Mouse (Mus musculus) myocyte (in vitro differentiated cells): ENCODE measurements around the gene Atf6. TPM values are rescaled to one million over a fixed set of nuclear protein-coding genes. Genes with fewer than 3 reads are reported as not detected.
A peak's percentile ranks its signal among the peaks of the same experiment; 100 is the strongest.

Source experiments
- H3K27me3 ChIP-seq: one replicate; pipeline ENCODE4 v1.6.1; 2011; ENCODE audit not compliant: control insufficient read depth, insufficient read depth, insufficient read length
- H3K36me3 ChIP-seq: one replicate; pipeline ENCODE4 v1.6.1; 2011; ENCODE audit not compliant: control insufficient read depth, insufficient read depth
- H3K4me2 ChIP-seq: one replicate; pipeline ENCODE4 v1.6.1; 2011; ENCODE audit warnings: low read depth, control low read depth
- H3K4me3 ChIP-seq: one replicate; pipeline ENCODE4 v1.5.1; 2011; ENCODE audit warnings: mild to moderate bottlenecking, control low read depth, moderate library complexity
- H3K79me2 ChIP-seq: one replicate; pipeline ENCODE4 v1.6.1; 2011; ENCODE audit not compliant: control insufficient read depth, insufficient read depth
- H3ac ChIP-seq: one replicate; pipeline ENCODE4 v1.6.1; 2011; ENCODE audit not compliant: control insufficient read depth, insufficient read length
- CEBPB ChIP-seq: IDR thresholded peaks from 2 replicates; pipeline ENCODE4 v1.6.1; 2011; ENCODE audit warnings: mild to moderate bottlenecking, moderate library complexity; ENCODE audit not compliant: poor library complexity, insufficient read depth, severe bottlenecking
- E2F4 ChIP-seq: IDR thresholded peaks from one replicate; pipeline ENCODE4 v1.6.1; 2011; ENCODE audit warnings: mild to moderate bottlenecking, control low read depth, moderate library complexity; ENCODE audit not compliant: insufficient read depth
- MAX ChIP-seq: IDR thresholded peaks from one replicate; pipeline ENCODE4 v1.6.1; 2011; ENCODE audit warnings: low read depth, mild to moderate bottlenecking, control low read depth
- MYOD1 ChIP-seq, 3 experiments: IDR thresholded peaks; one replicate each; pipeline ENCODE4 v1.6.1; 2011; ENCODE audit warnings: control low read depth in 2 of 3, low read depth in 2 of 3, mild to moderate bottlenecking in 2 of 3, moderate library complexity in 1 of 3; ENCODE audit not compliant: insufficient read length in 2 of 3, control insufficient read depth in 1 of 3
- MYOG ChIP-seq, 3 experiments: IDR thresholded peaks; one replicate each; pipeline ENCODE4 v1.6.1; 2011; ENCODE audit warnings: control low read depth in 2 of 3, low read depth in 2 of 3, mild to moderate bottlenecking in 2 of 3; ENCODE audit not compliant: insufficient read length in 2 of 3, control insufficient read depth in 1 of 3, insufficient read depth in 1 of 3
- POLR2A ChIP-seq: IDR thresholded peaks from one replicate; pipeline ENCODE4 v1.6.1; 2011; ENCODE audit warnings: low read depth, mild to moderate bottlenecking, control low read depth, moderate library complexity; ENCODE audit not compliant: insufficient read length
- POLR2AphosphoS2 ChIP-seq: IDR thresholded peaks from one replicate; pipeline ENCODE4 v1.6.1; 2011; ENCODE audit warnings: low read depth, control low read depth; ENCODE audit not compliant: insufficient read length
- REST ChIP-seq: IDR thresholded peaks from one replicate; pipeline ENCODE4 v1.6.1; 2011; ENCODE audit warnings: mild to moderate bottlenecking, control low read depth, moderate library complexity; ENCODE audit not compliant: insufficient read depth, insufficient read length
- SRF ChIP-seq: IDR thresholded peaks from one replicate; pipeline ENCODE4 v1.6.1; 2011; ENCODE audit warnings: low read depth; ENCODE audit not compliant: control insufficient read depth, insufficient read length
- TCF12 ChIP-seq: IDR thresholded peaks from one replicate; pipeline ENCODE4 v1.6.1; 2011; ENCODE audit warnings: mild to moderate bottlenecking, control low read depth; ENCODE audit not compliant: poor library complexity, insufficient read depth, severe bottlenecking
- TCF3 ChIP-seq: IDR thresholded peaks from one replicate; pipeline ENCODE4 v1.6.1; 2011; ENCODE audit warnings: low read depth, control low read depth; ENCODE audit not compliant: insufficient read length
- USF1 ChIP-seq: IDR thresholded peaks from one replicate; pipeline ENCODE4 v1.6.1; 2011; ENCODE audit warnings: low read depth, mild to moderate bottlenecking, control low read depth, moderate library complexity
- polyA plus RNA-seq: library from polyadenylated mRNA; unstranded; fragments of >200 nt; fragmentation: generic; extraction: Trizol; gene quantifications from one replicate; pipeline ENCODE4 v1.2.1, GENCODE M21; 2012; ENCODE audit warnings: missing spikeins

The Atf6 gene
- polyA plus RNA-seq, 1 experiment: 40.2 TPM

DNA sequence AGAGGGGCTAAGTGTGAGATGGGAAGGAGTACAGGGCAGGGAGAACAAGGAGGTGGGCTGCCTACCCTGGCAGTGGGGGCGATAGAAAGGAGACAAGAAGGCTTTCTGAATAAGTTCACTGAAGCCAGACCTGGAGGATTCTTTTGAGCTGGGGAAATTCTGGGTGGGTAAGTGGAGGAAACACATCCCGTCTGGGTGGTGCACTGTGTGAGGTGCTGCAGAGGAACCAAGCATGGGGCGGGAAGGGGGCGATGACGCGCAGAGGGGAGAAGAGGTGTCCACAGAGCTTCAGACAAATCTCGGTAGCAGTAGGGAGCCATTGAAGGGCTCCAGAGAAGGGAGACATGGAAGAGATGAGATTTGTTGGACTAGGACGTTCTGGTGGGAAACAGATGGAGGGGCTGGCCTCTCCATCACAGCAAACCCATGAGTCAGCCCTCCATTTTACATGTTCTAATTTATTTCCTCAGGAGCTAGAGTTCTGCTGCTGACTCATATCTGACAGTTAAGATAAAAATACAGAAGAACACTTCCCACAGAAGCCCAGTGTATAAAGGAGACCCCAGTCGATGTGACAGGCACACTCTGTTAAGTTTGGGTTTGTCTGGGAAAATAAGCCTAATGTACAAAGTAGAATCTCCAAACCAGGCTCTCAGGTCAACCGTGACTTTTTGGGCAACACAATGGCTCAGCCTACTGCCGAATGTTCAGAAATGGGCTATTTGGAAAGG, 135.5 kb downstream of the Atf6 start:
- Histone ChIP-seq H3ac (no peak overlapping the region), H3K36me3 (no peaks in the 10 kb centered on the region), H3K79me2 (no peaks in the 10 kb centered on the region), H3K4me3 (no peak overlapping the region), H3K4me2 (peak overlapping the region; percentile 70), H3K27me3 (no peaks in the 10 kb centered on the region)
- no peak for TF ChIP-seq USF1
- no peak for TF ChIP-seq POLR2A
- TF ChIP-seq SRF: no peak
- no peak for TF ChIP-seq POLR2AphosphoS2
- no peak for TF ChIP-seq TCF12
- no peak for TF ChIP-seq MYOG (IDR thresholded peaks at IDR 0.05; ENCODE audit: control insufficient read depth in 1 of 3, insufficient read depth in 1 of 3, insufficient read length in 2 of 3, low read depth in 2 of 3)
- no peak for TF ChIP-seq MAX
- TF ChIP-seq MYOD1 (IDR thresholded peaks at IDR 0.05; ENCODE audit: control insufficient read depth in 1 of 3, insufficient read length in 2 of 3, low read depth in 2 of 3): no peak
- TF ChIP-seq CEBPB: no peak

DNA sequence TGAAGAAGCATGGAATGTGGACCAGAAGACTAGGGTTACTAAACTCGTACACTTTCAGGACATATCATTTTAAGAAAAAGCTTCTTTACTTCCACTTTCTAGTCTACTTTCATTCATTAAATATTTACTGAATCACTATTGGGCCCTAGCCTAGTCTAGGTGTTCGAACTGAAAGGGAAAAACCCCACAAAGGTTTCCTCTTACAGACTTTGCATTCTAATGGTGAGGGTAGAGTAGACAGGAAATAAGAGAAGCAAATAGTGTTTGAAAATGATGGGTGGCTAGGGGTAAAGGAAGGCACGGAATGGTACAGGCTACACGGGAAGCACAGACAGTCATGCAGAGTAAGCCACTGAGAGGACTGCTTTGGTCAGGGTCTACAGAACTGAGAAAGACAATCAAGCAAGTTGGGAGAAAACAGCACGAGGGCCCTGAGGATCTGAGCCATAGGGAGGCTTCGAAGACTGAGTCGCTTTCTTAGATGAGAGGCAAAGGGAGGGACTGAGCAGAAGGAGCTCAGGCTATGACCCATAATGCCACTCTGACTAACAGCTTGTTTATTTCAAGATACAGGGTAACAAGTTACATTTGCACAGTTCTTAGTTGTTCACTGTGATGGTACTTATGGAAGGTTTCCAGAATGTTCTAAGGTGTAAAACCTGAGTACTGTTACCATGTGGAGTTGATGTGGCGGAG, 138.2 kb downstream of the Atf6 start:
- Histone ChIP-seq H3K4me2 (no peak overlapping the region), H3ac (no peak overlapping the region), H3K4me3 (no peak overlapping the region), H3K79me2 (no peaks in the 10 kb centered on the region), H3K36me3 (no peaks in the 10 kb centered on the region), H3K27me3 (no peaks in the 10 kb centered on the region)
- TF ChIP-seq USF1: no peak
- no peak for TF ChIP-seq MAX
- no peak for TF ChIP-seq TCF12
- no peak for TF ChIP-seq MYOD1 (IDR thresholded peaks at IDR 0.05; ENCODE audit: control insufficient read depth in 1 of 3, insufficient read length in 2 of 3, low read depth in 2 of 3)
- TF ChIP-seq SRF: no peak
- TF ChIP-seq TCF3: no peak
- no peak for TF ChIP-seq REST
- no peak for TF ChIP-seq POLR2AphosphoS2
- TF ChIP-seq POLR2A: no peak
- TF ChIP-seq CEBPB: no peak
- TF ChIP-seq MYOG (IDR thresholded peaks at IDR 0.05; ENCODE audit: control insufficient read depth in 1 of 3, insufficient read depth in 1 of 3, insufficient read length in 2 of 3, low read depth in 2 of 3): no peak
- no peak for TF ChIP-seq E2F4

DNA sequence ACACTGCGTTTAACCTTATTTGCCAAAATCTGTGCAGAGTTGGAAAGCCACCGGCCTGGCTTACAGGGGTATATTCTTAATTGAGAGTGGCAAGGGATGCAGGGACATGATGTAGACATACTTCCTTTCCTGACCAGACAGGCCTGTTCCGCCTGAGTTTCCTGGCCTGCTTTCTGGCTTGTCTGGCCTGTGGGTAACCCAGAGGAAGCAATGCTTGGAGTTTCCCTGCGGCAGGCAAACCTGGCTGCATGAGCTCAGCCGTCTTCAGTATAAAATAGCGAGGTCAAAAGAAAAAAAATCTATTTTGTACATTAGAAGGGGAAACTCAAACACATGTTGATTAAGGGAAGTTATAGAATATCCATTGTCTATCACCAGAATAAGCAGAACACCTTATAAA, 139.0 kb downstream of the Atf6 start:
- Histone ChIP-seq H3K36me3 (no peaks in the 10 kb centered on the region), H3K27me3 (no peaks in the 10 kb centered on the region), H3ac (no peak overlapping the region), H3K4me3 (no peak overlapping the region), H3K79me2 (no peaks in the 10 kb centered on the region), H3K4me2 (no peak overlapping the region)
- TF ChIP-seq E2F4 (no peak), POLR2A (no peak), MYOD1 (IDR thresholded peaks at IDR 0.05; ENCODE audit: control insufficient read depth in 1 of 3, insufficient read length in 2 of 3, low read depth in 2 of 3) (no peak), POLR2AphosphoS2 (no peak), CEBPB (no peak), MAX (no peak), SRF (no peak)

DNA sequence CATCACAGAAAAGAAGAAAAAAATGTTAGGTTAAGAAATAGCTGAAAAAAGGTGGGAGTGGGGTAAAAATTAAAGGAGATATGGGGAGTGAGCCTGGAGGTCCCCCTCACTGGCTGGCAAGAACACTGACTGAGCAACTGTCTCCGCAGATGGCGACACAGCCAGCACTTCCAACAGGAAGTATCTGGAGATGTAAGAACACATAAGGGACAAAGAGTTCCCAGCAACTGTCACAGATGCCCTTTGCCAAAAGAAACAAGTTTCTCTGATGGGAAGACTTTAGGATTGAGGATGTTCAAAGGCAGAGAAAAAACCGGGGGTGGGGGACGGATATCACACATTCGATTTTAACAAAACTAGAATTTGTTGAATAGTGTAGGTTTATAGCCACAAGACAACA, 146.0 kb downstream of the Atf6 start:
- no peaks in the 10 kb centered on the region for H3K36me3 ChIP-seq
- H3K79me2 ChIP-seq: no peaks in the 10 kb centered on the region
- no peak overlapping the region for H3K4me2 ChIP-seq
- H3K27me3 ChIP-seq: no peaks in the 10 kb centered on the region
- no peak overlapping the region for H3K4me3 ChIP-seq
- H3ac ChIP-seq: no peak overlapping the region
- no peak for TF ChIP-seq REST
- TF ChIP-seq SRF: no peak
- no peak for TF ChIP-seq MYOD1 (IDR thresholded peaks at IDR 0.05; ENCODE audit: control insufficient read depth in 1 of 3, insufficient read length in 2 of 3, low read depth in 2 of 3)
- TF ChIP-seq MAX: no peak
- TF ChIP-seq TCF3: no peak
- TF ChIP-seq USF1: no peak
- no peak for TF ChIP-seq POLR2AphosphoS2
- TF ChIP-seq MYOG (IDR thresholded peaks at IDR 0.05; ENCODE audit: control insufficient read depth in 1 of 3, insufficient read depth in 1 of 3, insufficient read length in 2 of 3, low read depth in 2 of 3): no peak
- no peak for TF ChIP-seq POLR2A
- TF ChIP-seq CEBPB: no peak
- TF ChIP-seq TCF12: no peak
- TF ChIP-seq E2F4: no peak
